Mouse (Mus musculus) limb, embryonic 11.5 days (tissue): ENCODE measurements at regions not wholly inside any gene's neighbourhood (a gene's known extent, or its start where the extent isn't known, plus 50 kb on each side); places are given as distances from the start of the nearest gene placed in this dataset.

Experiments
- ATAC-seq: fragments of 200-750 bp; cut with Nextera tagmentation; 2 replicates; pipeline ENCODE4 v1.8.0; 2017; ENCODE audit warnings: low read depth; ENCODE audit not compliant: insufficient number of reproducible peaks, low FRiP score, low TSS enrichment
- DNase-seq: peaks from one replicate; pipeline ENCODE4 v3.0.0-alpha.2; 2015; ENCODE audit warnings: low spot score
- H3K27ac ChIP-seq: fragments of 300-500 bp; sonication (generic); replicated peaks from 2 replicates; pipeline ENCODE4 v1.5.1; 2014; ENCODE audit warnings: low read depth, mild to moderate bottlenecking, low read length
- H3K27me3 ChIP-seq: fragments of 300-500 bp; sonication (generic); 2 replicates; pipeline ENCODE4 v1.6.1; 2014; ENCODE audit warnings: mild to moderate bottlenecking, low read length, mixed read lengths; ENCODE audit not compliant: control insufficient read depth, insufficient read depth
- H3K36me3 ChIP-seq: fragments of 300-500 bp; sonication (generic); 2 replicates; pipeline ENCODE4 v1.6.1; 2014; ENCODE audit warnings: mild to moderate bottlenecking, low read length, moderate library complexity, mixed read lengths; ENCODE audit not compliant: control insufficient read depth, insufficient read depth
- H3K4me1 ChIP-seq: fragments of 300-500 bp; sonication (generic); 2 replicates; pipeline ENCODE4 v1.6.1; 2014; ENCODE audit warnings: low read length, mixed read lengths; ENCODE audit not compliant: control insufficient read depth, insufficient read depth
- H3K4me2 ChIP-seq: fragments of 300-500 bp; sonication (generic); 2 replicates; pipeline ENCODE4 v1.6.1; 2014; ENCODE audit warnings: low read depth, mild to moderate bottlenecking, moderate library complexity; ENCODE audit not compliant: severe bottlenecking
- H3K4me3 ChIP-seq: fragments of 300-500 bp; sonication (generic); 2 replicates; pipeline ENCODE4 v1.5.1; 2014; ENCODE audit warnings: low read depth, low read length
- H3K9ac ChIP-seq: fragments of 300-500 bp; sonication (generic); 2 replicates; pipeline ENCODE4 v1.6.1; 2014; ENCODE audit warnings: mild to moderate bottlenecking, low read length
- H3K9me3 ChIP-seq: fragments of 300-500 bp; sonication (generic); 2 replicates; pipeline ENCODE4 v1.6.1; 2016; ENCODE audit warnings: low read length; ENCODE audit not compliant: control insufficient read depth
- WGBS: fragments of 180-500 bp; shearing (Covaris S2); extraction: QIAGEN DNeasy Blood & Tissue Kit; methylation state at CpG from one replicate; pipeline ENCODE4 v1.1.7; 2014; 5-methylcytosine and 5-hydroxymethylcytosine counted together

GRCm38 (mm10) chr9:27739287-27739686, 51.3 kb upstream of the Opcml start:
- 24% methylated on average over 3 of the region's 3 CpGs for WGBS
- H3K27ac ChIP-seq, result no peak overlapping the region
- H3K4me3 ChIP-seq, result no peak overlapping the region
- DNase-seq (peak; percentile 69), ATAC-seq (no peak)
- no peaks in the 10 kb centered on the region for H3K9me3 ChIP-seq
- no peak overlapping the region for H3K4me2 ChIP-seq
- no peaks in the 10 kb centered on the region for H3K4me1 ChIP-seq
- no peaks in the 10 kb centered on the region for H3K27me3 ChIP-seq
- H3K9ac ChIP-seq, result no peak overlapping the region
- H3K36me3 ChIP-seq, result no peaks in the 10 kb centered on the region
